Mouse (Mus musculus) lung, adult 18-20 months (tissue): ENCODE results near the gene Cs.

Source experiments
- DNase-seq, 2 experiments: peaks; one replicate each; pipeline ENCODE4 v3.0.0; 2022; ENCODE audit warnings: mixed read lengths in 2 of 2

Cs gene

GRCm38 (mm10) chr10:128376455-128377211 lies 39.1 kb downstream of the Cs start, which contains the start of gene Ankrd52:
Gene Ankrd52 (plus strand): TSS chr10:128377115.
- peak; percentile 82 to 85 for DNase-seq

- DNase-seq, result peak; percentile 26 to 30
These were observed 39.8 kb downstream of the Cs start for GRCm38 (mm10) chr10:128377222-128377939.

DNA sequence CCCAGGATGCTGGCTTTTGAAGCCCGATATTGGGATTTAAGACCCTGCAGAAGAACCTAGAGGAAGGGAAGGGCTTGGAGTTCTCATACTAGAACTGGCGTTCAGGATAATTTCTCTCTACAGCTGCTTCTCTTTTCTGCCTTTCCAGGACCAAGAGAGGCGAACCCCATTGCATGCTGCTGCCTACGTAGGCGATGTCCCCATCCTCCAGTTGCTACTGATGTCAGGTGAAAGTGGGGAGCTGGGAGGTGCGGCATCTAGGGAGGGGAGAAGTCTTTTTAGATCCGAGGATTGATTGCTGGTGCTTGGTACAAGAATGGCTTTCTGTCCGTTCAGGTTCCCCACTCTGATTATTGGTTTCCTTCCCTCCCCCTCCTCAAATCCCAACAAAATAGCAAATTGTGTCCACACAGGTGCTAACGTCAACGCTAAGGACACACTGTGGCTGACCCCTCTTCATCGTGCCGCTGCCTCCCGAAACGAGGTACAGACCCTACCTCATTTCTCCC lies 40.5 kb downstream of the Cs start:
- DNase-seq, result no peak

DNA sequence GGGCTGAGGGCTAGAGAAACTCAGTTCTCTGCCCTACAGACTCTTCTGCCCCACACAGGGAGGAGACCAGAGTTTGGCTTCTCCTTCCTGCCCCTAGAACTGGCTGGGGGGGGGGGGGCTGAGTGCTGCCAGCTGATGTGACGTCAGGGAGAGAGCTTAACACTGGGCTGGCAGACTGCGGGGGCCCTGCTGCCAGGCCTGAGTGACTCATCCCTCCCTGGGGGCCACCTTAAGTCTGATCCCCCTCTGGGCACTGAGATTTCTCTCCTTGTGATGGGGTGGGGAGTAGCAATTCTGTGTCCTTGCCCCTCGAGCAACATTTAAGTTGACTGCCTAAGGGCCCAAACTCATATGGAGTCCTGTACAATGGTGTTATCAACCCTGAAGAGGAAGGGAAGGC lies 40.9 kb downstream of the Cs start:
- DNase-seq, result no peak

DNA sequence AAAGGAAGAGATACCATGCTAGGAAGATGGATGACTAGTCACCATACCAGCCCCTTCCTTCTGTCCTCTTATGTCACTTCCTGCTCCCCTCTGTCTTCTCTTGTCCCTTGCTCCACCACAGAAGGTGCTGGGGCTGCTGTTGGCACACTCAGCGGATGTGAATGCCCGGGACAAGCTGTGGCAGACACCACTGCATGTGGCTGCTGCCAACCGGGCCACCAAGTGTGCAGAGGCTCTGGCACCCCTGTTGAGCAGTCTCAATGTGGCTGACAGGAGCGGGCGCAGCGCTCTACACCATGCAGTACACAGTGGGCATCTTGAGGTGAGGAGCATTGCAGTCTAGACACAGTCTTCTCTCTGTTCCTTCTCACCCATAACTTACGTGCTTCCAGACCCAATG lies 41.7 kb downstream of the Cs start:
- no peak for DNase-seq

- no peak for DNase-seq
These were observed 43.0 kb downstream of the Cs start for GRCm38 (mm10) chr10:128380565-128380964.

GRCm38 (mm10) chr10:128382482-128382881 lies 44.9 kb downstream of the Cs start:
- no peak for DNase-seq

DNA sequence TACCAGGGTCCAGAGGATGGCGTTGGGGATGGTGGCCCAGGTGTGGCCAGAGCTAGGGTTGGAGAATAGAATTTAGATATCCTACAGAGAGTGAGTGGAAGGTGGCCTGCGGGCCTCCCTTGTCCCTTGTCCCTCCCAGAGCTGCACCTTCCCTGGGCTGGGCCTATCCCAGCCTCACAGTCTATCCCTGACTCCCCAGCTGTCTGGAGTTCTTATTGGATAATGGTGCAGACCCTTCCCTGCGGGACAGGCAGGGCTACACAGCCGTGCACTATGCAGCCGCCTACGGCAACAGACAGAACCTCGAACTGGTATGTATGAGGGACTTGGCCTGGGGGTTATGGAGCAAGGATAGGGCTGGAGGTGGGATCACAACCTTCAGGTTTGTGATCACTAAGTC lies 48.4 kb downstream of the Cs start:
- DNase-seq, result no peak

DNA sequence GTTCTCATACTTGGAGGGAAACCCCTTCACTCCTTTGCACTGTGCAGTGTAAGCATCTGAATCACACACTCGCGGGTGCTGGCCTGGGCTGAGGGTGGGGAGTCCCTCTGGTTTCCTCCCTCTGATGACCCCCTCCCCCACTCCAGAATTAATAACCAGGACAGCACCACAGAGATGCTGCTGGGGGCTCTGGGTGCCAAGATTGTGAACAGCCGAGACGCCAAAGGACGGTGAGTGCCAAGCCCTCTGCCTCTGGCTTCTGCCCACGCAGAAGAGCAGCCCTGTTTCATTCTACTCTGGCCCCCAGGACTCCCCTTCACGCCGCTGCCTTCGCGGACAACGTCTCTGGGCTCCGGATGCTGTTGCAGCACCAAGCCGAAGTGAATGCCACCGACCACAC lies 51.4 kb downstream of the Cs start:
- no peak for DNase-seq

DNA sequence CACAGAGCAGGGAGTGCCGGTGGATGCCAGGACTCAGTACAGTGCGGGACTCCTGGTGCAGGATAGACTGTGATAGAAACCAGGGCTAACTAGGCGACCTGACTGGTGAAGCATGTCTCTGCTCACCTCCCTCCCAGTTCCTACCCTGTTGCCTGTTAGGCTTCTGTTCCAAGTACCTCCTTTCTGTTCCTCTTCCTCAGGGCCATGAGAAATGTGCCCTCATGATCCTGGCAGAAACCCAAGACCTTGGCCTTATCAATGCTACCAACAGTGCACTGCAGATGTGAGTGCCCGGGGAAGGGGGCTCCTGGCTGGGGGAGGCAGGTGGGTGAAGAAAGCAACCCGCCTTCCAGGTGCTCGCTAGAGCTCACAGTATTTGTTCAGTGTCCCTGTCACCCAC lies 52.0 kb downstream of the Cs start:
- DNase-seq, result no peak

DNA sequence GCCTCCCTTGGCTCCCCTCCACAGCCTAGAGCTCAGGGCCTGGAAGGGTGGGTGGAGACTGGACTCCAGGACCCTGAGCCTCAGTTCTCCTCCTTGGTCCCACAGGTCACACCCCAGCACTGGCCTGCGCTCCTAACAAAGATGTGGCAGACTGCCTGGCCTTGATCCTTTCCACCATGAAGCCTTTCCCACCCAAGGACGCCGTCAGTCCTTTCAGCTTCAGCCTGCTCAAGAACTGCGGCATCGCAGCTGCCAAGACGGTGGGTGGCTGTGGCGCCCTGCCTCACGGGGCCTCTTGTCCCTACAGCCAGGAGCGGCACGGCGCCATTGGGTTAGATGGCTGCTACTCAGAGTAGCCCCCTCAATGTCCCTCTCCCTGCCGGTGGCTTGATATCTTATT lies 52.8 kb downstream of the Cs start:
- no peak for DNase-seq

- no peak for DNase-seq
These were observed 54.3 kb downstream of the Cs start for GRCm38 (mm10) chr10:128391850-128392249.

- no peak for DNase-seq
These were observed 58.6 kb downstream of the Cs start for GRCm38 (mm10) chr10:128396017-128396673.

DNA sequence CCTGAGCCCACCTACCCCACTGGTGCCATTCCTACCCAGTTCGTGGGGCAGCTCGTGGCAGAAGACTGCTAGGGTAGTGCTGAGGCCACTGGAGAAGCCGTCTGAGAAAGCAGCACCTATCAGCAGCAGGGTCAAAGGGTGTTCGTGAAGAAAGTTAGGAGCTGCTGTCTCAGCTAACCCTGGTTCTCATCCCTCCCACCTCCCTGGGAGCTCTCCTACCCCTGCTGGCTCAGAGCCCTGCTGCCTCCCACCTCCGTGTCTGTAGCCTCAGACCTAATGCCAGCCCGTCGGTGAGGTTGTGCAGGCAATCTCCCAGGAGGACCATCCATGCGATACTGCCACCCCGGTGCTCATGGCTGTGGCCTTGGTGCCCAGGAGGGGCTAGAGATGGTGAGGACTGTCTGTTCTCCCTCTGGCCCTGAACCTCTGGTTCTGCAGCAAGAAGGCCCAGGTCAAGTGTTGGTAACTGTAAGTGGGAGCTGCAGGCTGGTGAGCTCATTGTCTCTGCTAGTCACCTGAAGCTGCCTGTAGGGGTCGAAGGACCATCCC lies 59.3 kb downstream of the Cs start:
- no peak for DNase-seq

GRCm38 (mm10) chr10:128397466-128397865 lies 59.9 kb downstream of the Cs start:
- DNase-seq, result peak in 1 of 2 experiments; percentile 26

- DNase-seq, result no peak
These were observed 62.8 kb downstream of the Cs start for GRCm38 (mm10) chr10:128400338-128400737.

DNA sequence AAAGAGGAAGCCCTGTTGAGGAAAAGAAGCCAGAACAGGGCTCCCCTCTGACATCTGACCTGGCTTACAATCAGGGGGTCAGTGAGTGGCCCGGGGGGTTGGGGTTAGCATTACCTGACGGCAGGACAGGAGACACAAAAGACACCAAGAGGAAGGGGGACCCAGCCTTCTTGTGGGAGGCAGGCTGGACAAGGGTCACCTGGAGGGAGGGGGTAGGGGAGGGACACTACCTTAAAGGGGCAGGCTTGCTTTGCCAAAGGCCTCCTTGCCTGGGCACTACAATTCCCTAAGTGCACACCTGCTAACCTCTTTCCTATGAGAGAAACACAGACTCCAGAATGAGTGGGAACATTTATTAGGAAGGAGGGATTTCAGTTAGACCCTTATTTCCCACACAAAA lies 63.5 kb downstream of the Cs start, which contains the start of gene Slc39a5:
Slc39a5 (minus strand) TSS at position 174 of the 400 bp plus-strand sequence.
- DNase-seq, result no peak

GRCm38 (mm10) chr10:128401638-128402037 lies 64.1 kb downstream of the Cs start:
- no peak for DNase-seq

DNA sequence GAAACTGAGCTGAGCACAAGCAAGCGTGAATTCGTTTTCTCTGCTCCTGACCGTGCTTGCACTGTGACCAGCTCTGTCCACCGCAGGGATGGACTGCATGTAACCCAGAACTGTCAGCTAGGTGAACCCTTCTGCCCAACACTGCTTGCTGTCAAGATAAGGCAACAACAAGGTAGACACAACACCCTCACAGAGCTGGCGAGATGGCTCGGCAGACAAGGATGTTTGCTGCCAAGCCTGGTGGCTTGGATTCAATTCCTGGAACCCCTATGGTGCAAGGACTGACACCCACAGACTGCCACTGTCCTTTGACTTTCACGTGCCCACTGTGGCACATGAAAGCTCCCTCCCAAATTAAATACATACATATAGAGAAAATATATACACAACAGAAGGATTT lies 66.4 kb downstream of the Cs start:
- no peak for DNase-seq

- DNase-seq, result peak; percentile 23 to 24
These were observed 71.3 kb downstream of the Cs start for GRCm38 (mm10) chr10:128408591-128409535.

GRCm38 (mm10) chr10:128409692-128410559 lies 72.4 kb downstream of the Cs start:
- peak; percentile 99 for DNase-seq
